Mouse (Mus musculus): ENCODE results near the gene Tmem39b.
"Not testable (repeated sequence)": the region's sequence is repeated elsewhere in the genome, so short reads cannot be mapped to it uniquely, and the experiment has no call there.

The Tmem39b gene

GRCm38 (mm10) chr4:129696158-129696985, at the start of gene Tmem39b:
Tmem39b (minus strand) TSS chr4:129696838.
- peak; percentile 95 for DNase-seq

GRCm38 (mm10) chr4:129746106-129746505, 49.5 kb upstream of the Tmem39b start:
- no peak for DNase-seq

- DNase-seq: no peak
These were observed 46.9 kb upstream of the Tmem39b start for GRCm38 (mm10) chr4:129743494-129743893.

GRCm38 (mm10) chr4:129743010-129743390, 46.4 kb upstream of the Tmem39b start:
- no peak for DNase-seq

- peak; percentile 98 for DNase-seq
These were observed 45.8 kb upstream of the Tmem39b start, which contains the start of gene Khdrbs1 for GRCm38 (mm10) chr4:129742232-129743009. Khdrbs1 (minus strand) TSS chr4:129742303.

- no peak for DNase-seq
These were observed 45.3 kb upstream of the Tmem39b start for GRCm38 (mm10) chr4:129741974-129742231.

- peak; percentile 48 for DNase-seq
These were observed 44.8 kb upstream of the Tmem39b start for GRCm38 (mm10) chr4:129741251-129741973.

GRCm38 (mm10) chr4:129739111-129739645, 42.5 kb upstream of the Tmem39b start:
- no peak for DNase-seq

GRCm38 (mm10) chr4:129736173-129736572, 39.5 kb upstream of the Tmem39b start:
- no peak for DNase-seq

GRCm38 (mm10) chr4:129735485-129735884, 38.8 kb upstream of the Tmem39b start:
- not testable (repeated sequence) for DNase-seq

GRCm38 (mm10) chr4:129731423-129731822, 34.8 kb upstream of the Tmem39b start:
- no peak for DNase-seq

GRCm38 (mm10) chr4:129716310-129716709, 19.7 kb upstream of the Tmem39b start:
- no peak for DNase-seq

GRCm38 (mm10) chr4:129709486-129710129, 13.0 kb upstream of the Tmem39b start:
- peak; percentile 67 for DNase-seq

GRCm38 (mm10) chr4:129706750-129707149, 10.1 kb upstream of the Tmem39b start:
- no peak for DNase-seq

- DNase-seq: peak; percentile 78
These were observed 5.8 kb upstream of the Tmem39b start for GRCm38 (mm10) chr4:129702454-129702853.

GRCm38 (mm10) chr4:129701503-129702377, 5.1 kb upstream of the Tmem39b start:
- DNase-seq: peak; percentile 94

GRCm38 (mm10) chr4:129700661-129701060, 4.0 kb upstream of the Tmem39b start:
- not testable (repeated sequence) for DNase-seq

- DNase-seq: no peak
These were observed 3.6 kb upstream of the Tmem39b start for GRCm38 (mm10) chr4:129700216-129700615.

GRCm38 (mm10) chr4:129697191-129697590, 553 bp upstream of the Tmem39b start:
- no peak for DNase-seq

GRCm38 (mm10) chr4:129695815-129696157, 852 bp downstream of the Tmem39b start:
- no peak for DNase-seq

- DNase-seq: no peak
These were observed 12.1 kb downstream of the Tmem39b start for GRCm38 (mm10) chr4:129684531-129684930.

Measured in lung, postnatal 10 days (tissue).